Mouse (Mus musculus) thymus, postnatal 36 days (tissue): Measurements from ENCODE around the gene Ush1g.

Experiments
- DNase-seq, 2 experiments: peaks; one replicate each; pipeline ENCODE4 v3.0.0; 2022; ENCODE audit warnings: mixed read lengths in 2 of 2

Ush1g gene

DNA sequence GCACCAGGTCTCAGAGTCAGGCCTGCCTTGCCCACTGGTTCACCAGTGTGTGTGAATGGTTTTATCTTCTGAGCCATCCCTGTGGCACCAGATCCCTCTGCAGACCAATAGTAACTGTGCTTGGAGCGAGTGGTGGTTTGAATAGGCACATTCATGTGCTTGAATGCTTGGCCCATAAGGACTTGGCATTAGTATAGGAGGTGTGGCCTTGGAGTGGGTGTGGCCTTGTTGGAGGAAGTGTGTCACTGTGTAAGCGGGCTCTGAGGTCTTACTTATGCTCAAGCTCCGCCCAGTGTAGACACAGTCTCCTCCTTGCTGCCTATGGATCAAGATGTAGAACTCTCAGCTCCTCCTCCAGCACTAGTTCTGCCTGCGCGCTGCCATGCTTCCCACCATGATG is 34.5 kb downstream of the Ush1g start:
- DNase-seq, result no peak

DNA sequence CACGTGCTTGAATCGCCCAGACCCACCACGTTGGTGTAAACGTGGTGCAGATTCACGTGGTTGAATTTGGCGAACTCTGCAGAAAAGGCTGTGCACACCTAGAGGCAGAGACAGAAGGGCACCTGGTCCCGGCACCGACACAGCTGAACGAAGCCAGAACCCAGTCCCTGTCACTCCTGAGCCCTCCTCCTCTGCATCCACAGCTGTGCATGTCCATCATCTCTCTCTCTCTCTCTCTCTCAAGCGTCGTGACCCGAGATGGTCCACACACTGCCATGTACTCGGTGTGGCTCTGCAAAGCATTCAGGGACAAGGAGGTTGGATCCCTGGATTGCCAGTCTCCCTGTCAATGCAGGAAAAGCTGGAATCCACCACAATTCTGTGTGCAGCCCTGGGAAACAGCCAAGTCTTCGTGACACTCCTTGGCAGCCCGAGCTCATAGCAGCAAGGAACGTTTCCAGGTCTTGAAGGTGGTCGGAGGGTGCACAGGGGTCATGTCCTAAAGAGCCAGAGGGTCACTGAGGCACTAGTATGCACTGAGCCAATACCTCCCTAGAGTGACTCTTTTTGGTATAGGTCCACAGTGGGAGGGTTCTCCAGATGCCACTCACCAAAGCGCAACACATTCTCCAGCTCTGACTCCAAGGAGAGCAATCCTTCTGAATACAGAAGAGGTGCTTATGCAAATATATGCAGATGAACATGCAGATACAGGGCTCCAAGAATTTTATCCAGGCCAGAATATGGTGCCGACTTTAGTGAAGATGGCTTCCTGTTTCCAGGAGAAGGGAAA is 35.4 kb downstream of the Ush1g start:
- DNase-seq, result no peak

DNA sequence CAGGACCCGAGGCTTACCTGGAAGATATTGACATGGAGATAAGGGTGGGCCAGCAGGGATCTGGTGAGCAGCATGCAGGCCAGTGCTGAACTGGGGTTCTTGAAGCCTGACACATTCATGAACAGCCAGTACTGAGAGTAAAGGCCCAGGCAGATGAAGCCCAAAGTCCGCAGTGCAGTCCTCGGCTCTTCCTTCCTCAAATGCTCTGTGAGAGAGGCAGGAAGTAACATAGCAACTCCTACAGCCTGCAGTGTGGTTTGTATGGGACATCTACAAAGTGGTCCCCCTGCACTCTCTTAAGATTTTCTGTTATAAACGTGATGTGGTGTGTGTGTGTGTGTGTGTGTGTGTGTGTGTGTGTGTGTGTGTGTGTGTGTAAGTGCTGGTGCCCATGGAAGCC is 36.6 kb downstream of the Ush1g start:
- no peak for DNase-seq

- DNase-seq, result no peak
Observed at GRCm38 (mm10) chr11:115283891-115284620, 37.8 kb downstream of the Ush1g start.

DNA sequence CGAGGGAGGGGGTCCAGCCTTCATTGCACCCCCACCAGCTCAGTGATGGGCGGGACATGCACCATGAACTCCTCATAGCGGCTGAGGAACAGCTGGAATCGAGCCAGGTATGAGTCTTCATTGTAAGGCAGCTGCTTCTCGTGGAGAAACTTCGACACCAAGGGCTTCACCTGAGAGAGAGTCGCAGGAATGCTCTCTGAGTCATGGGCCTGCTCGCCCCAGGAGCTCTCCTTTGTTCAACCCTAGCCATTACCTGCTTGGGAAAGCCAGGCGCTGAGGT is 38.4 kb downstream of the Ush1g start:
- no peak for DNase-seq

DNA sequence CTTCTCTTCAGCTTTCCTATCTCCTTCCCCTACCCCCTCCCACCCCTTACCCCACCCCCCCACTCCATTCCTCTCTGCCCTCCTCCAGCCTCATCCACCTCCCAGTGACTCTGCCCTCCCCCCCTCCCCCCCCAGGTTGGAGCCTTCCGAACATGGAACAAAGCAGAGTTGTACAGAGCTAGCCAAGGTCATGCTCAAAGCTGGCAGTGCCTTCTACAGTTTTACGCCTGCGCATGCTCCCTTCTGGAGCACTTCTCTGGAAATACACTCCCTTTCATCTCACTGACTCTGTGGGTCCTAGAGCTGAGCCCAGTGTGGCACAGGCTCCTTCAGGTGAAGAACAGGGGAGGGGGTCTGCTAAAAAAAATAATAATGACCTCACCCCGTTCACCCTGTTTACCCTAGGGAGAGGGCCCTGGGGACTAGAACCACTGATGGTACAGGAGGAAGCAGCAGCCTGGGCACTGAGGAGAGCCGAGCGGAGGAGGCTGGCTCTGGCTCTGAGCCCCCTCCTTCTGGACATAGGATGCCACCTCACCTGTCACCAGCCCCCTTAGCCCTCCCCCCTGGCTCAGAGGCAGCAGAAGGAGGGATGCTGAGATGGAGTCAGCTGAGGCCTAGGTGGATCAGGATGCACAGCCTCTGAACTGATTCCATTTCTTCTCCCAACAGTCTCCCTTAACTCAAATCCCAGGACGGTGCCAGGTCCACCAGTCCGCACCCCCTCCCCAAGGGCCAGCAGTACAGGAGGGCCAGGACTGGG is 38.9 kb downstream of the Ush1g start:
- DNase-seq, result no peak

GRCm38 (mm10) chr11:115282295-115282694 is 39.5 kb downstream of the Ush1g start:
- DNase-seq, result no peak

DNA sequence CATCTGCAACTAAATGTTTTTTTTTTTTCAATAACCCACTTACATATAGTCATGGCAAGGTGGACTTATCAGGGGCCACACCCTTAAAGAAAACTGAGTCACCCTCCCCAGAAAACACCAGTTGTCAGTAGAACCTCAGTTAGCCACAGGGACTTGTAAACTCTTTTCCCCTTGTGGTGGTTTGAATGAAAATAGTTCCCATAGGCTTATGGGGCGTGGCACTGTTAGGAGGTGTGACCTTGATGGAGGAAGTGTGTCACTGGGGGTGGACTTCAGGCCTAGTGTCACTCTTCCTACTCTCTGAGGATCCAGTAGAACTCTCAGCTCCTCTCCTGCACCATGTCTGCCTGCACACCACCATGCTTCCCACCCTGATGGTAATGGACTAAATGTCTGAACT is 42.1 kb downstream of the Ush1g start:
- DNase-seq, result no peak

DNA sequence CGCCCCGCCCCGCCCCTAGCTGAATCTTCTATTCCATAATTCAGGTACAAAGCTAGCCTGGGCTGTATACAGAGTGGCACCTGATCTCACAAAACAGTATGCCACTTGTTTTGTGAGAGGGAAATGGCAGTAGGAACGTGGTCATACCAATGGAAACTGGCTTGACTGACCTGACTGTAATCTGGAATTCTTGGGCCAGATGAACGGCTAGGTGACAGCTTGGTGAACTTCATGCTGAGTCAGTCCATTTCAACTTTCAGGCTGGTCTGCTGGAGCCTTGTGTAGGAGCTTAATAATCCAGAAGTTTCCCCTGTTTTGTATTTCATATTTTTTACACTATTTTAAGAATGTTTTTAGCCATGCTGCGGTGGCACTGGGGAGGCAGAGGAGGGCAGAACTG is 43.7 kb downstream of the Ush1g start:
- DNase-seq, result no peak

GRCm38 (mm10) chr11:115277604-115277975 is 44.3 kb downstream of the Ush1g start:
- DNase-seq, result no peak

GRCm38 (mm10) chr11:115276780-115277603 is 44.8 kb downstream of the Ush1g start, which contains the start of gene Fdxr:
Gene Fdxr, minus strand, starts transcription at chr11:115277050.
- DNase-seq, result peak; percentile 98 to 99

DNA sequence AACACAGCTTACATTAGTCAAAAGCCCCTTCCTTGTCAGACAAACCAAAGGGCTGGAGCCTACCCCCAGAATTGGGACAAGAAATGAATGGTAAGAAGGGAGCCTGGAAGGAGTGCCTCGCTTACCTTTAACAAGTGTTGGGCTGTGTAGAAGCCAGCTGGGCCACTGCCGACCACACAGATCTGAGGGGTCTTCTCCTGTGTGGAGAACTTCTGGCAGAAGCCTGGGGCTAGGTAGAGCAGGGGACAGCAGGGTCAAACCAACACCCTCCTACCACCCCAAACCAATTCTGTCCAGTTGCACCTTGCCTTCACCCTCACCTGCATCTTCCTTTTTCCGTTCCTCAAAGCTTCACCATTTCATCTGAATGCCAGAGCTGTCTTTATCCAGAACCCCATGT is 45.9 kb downstream of the Ush1g start:
- no peak for DNase-seq

- no peak for DNase-seq
Observed at GRCm38 (mm10) chr11:115275509-115275908, 46.3 kb downstream of the Ush1g start.

DNA sequence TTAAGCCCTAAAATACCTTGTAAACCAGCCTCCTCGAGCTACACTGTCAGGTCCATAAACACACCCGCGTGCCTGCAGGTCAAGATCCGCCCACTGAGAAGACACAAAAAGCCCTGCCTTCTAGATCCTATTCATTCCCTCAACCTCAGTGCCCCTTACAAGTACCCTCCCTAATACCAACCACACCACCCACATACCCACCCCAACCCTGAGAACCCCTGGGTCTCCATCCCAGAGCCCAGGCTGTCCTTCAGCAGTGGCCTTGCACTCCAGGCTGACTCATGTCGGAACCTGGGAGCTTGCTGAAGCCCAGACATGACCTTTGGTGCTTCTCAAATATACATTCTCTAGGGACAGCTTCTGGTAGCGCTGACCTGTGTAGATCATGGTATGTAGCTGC is 47.1 kb downstream of the Ush1g start:
- DNase-seq, result no peak

GRCm38 (mm10) chr11:115274178-115274577 is 47.7 kb downstream of the Ush1g start:
- no peak for DNase-seq

- DNase-seq, result no peak
Observed at GRCm38 (mm10) chr11:115273735-115274134, 48.1 kb downstream of the Ush1g start.

DNA sequence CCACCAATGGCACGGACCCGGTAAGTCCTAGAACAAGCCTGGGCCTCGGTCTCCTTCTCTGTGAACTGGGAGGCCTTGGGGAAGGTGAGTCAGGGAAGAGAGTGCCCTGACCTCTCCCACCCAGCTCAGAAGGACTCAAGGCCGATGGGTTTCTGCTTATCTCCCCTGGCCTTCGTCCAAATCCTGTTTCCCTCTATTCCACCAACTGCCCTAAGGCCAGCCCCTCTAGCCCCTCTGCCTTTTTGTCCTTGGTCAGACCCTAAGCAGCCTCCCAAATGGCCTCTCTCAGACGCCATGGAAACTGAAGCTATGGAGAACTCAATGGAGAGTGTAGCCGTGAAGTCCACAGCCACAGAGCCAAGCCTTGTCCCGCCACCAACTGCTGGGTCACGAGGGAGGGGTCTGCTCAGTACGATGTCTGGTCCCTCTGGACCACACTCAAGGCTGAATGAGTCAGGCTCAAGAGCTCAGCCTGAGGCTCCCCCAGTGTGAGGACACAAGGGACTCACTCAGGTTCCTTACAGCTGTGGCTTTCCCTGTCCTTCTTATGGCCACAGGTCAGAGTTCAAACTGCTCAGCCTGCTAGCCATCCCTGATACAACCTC is 48.8 kb downstream of the Ush1g start:
- DNase-seq, result no peak

- DNase-seq, result no peak
Observed at GRCm38 (mm10) chr11:115271481-115271880, 50.4 kb downstream of the Ush1g start.

GRCm38 (mm10) chr11:115271052-115271451 is 50.8 kb downstream of the Ush1g start:
- no peak for DNase-seq

GRCm38 (mm10) chr11:115270148-115270861 is 51.5 kb downstream of the Ush1g start:
- DNase-seq, result peak; percentile 53 to 67

DNA sequence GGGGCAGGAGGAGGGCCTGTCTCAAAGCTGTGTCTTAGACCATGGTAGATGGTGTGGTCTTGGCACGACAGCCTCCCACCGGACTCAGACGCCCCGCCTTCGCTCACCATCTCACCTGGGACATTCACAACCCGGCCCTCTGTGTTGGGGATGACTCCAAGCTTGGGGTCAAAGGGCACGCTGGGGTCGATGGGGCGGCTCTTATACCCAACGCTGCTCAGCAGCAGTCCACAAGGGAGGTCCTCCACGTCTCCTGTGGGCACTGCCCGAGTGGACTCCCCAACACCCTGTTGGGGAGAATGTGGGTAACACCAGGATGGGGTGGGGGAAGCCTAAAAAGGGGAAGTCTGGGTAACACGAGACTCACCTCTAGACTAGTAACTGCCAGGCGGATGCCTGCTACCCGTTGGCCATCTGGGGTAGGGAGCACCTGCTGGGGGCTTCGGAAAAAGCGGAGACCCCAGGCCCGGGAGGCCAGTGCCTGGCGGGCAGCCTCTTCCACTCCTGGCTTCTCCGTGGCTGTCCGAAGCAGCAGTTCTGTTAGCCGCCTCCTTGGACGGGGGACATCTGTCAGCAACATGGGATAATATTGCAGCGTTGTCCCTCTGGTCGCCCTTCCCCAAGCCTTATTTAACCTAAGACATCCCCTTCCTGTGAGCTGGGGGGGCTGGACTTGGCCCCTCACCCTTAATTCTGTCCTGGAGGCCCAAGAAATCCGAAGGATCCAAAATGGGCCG is 52.3 kb downstream of the Ush1g start:
- no peak for DNase-seq
